Mouse (Mus musculus) G1E (cell line): ENCODE measurements at regions not wholly inside any gene's neighbourhood (a gene's known extent, or its start where the extent isn't known, plus 50 kb on each side); places are given as distances from the start of the nearest gene placed in this dataset.

Experiments
- CTCF ChIP-seq: IDR thresholded peaks from 2 replicates; pipeline ENCODE4 v1.5.1; 2012; ENCODE audit warnings: low read depth, low read length, inconsistent platforms, mixed read lengths
- GATA2 ChIP-seq: IDR thresholded peaks from 2 replicates; pipeline ENCODE4 v1.6.1; 2012; ENCODE audit warnings: low read depth, low read length, inconsistent platforms, borderline replicate concordance

DNA sequence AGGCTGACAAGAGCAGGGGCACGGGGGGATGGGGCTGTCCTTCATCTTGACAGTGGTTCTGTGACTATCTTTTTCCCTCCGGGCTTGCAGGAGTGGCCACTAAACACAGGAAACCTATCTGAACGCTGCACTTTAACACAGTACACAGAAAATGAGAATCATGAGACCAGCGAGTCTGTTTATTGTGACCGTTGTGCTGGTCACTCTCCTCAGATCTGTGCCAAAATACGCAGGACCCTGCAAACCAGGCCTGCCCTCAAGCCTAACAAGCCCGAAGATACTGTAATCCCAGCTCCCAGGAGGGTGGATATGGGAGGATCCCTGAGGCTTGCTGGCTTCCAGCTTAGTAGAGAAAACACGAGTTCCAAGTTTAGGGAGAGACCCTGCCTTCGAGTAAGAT, 143.3 kb downstream of the Abhd5 start:
- TF ChIP-seq CTCF = no peak
- TF ChIP-seq GATA2 = no peak
